Mouse (Mus musculus): ENCODE measurements around the gene Cldn24. TPM values are rescaled to one million over a fixed set of nuclear protein-coding genes. Genes with fewer than 3 reads are reported as not detected.
A peak's percentile ranks its signal among the peaks of the same experiment; 100 is the strongest.

The Cldn24 gene
- polyA plus RNA-seq (2015; fragmentation: Nextera tagmentation; extraction: Ambion mirVana), result not detected in 2 replicates

DNA sequence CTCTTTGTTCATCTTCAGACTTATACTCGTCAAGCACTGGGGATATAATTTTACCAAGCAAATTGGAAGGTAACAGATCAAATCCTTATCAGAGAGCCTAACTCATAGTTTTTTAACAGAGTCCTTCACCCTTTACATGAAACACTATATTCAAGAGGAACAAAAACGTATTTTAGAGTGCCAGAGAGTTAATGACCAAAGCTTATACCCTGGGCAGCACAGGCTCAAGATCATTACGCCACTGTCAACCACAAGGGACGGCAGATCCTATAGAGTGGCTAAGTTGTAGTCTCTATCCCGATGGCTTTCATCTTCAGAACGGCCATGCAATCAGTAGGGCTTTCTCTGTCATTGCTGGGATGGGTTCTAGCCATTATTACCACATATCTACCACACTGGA, at the start of gene Cldn24:
Gene Cldn24 (plus strand): TSS at position 301 of the 400 bp plus-strand sequence.
- WGBS, result 79% methylated on average over 6 of the region's 6 CpGs

DNA sequence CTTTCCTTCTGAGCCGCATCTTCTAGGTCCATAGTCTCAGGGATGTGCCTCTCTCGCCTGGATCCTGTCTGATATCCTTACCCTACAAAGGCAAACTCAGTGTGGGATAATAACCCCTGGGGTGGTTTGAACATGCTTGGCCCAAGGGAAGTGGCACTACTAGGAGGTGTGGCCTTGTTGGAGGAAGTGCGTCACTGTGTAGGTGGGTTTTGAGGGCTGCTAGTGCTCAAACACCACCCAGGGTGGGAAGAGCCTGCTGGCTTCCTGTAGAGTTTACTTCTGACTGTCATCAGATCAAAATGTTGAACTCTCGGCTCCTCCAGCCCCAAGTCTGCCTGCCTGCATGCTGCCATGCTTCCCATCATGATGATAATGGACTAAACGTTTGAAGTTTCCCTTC, 49.0 kb upstream of the Cldn24 start:
- Histone ChIP-seq H3K4me3 (replicated peaks) (no peak overlapping the region), H3K9ac (no peak overlapping the region), H3K36me3 (no peaks in the 10 kb centered on the region), H3K27me3 (no peaks in the 10 kb centered on the region), H3K9me3 (replicated peaks) (no peaks in the 10 kb centered on the region), H3K4me2 (no peak overlapping the region), H3K27ac (no peak overlapping the region), H3K4me1 (peaks cover 8% of the 10 kb centered on the region; the same call in 1 of the 2 replicates)
- 93% methylated on average over 5 of the region's 5 CpGs for whole genome bisulfite sequencing
- no peak for ATAC-seq (replicated peaks; ENCODE audit: low FRiP score)

More for the DNA sequence above, at the start of gene Cldn24:
- Histone ChIP-seq H3K36me3 (no peaks in the 10 kb centered on the region), H3K4me1 (no peaks in the 10 kb centered on the region), H3K9ac (no peak within 1 kb of the TSS), H3K4me3 (replicated peaks) (no peak within 1 kb of the TSS), H3K4me2 (no peak within 1 kb of the TSS), H3K9me3 (replicated peaks) (no peaks in the 10 kb centered on the region), H3K27me3 (no peaks in the 10 kb centered on the region), H3K27ac (no peak within 1 kb of the TSS)
- no peak for ATAC-seq (replicated peaks; ENCODE audit: low FRiP score)

DNA sequence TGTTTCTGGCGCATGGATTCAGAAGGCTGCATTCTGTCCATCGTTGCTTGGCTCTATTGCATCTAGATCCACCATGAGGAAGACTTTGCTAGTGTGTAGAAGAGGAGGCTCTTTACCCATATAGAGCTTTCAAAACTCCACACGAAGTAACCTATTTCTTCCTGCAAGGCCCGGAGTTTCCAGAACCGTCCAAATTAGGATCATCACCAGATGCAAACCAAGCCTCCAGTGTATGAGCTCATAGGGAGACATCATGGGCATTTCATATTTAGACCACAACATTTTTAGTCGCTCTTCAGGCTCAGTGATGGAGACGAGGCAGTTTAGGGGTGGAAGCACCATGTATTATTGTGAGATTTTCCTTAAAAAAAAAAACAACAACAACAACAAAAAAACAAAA, 44.5 kb upstream of the Cldn24 start:
- 90% methylated on average over 7 of the region's 7 CpGs for whole genome bisulfite sequencing
- Histone ChIP-seq H3K4me3 (replicated peaks) (no peak overlapping the region), H3K9ac (no peak overlapping the region), H3K27me3 (no peaks in the 10 kb centered on the region), H3K4me1 (no peaks in the 10 kb centered on the region), H3K4me2 (no peak overlapping the region), H3K27ac (no peak overlapping the region), H3K36me3 (no peaks in the 10 kb centered on the region), H3K9me3 (replicated peaks) (no peaks in the 10 kb centered on the region)
- ATAC-seq (replicated peaks; ENCODE audit: low FRiP score), result no peak

DNA sequence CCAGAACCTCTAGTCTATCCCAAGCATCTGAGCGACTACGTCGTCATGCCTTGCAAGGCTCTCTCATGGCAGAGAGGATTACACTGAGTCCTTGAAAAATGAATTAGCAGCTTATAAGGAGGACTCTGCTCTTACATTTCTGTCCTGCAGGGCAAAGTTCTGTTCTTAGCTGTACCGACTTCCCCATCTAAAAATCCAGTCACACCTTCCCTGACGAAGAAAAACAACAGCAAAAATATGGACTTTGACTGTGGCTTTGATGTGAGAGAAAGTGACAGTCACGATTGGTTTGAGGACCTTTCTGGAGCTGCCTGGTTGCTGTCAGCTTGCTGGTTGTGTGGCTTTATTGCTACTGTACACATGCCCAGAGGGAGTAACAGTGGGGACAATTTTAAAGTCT, 42.4 kb upstream of the Cldn24 start:
- Histone ChIP-seq H3K27ac (no peak overlapping the region), H3K9me3 (replicated peaks) (no peaks in the 10 kb centered on the region), H3K4me2 (no peak overlapping the region), H3K4me1 (no peaks in the 10 kb centered on the region), H3K4me3 (replicated peaks) (no peak overlapping the region), H3K36me3 (no peaks in the 10 kb centered on the region), H3K9ac (no peak overlapping the region), H3K27me3 (no peaks in the 10 kb centered on the region)
- 71% methylated on average over 6 of the region's 6 CpGs for WGBS
- ATAC-seq (replicated peaks; ENCODE audit: low FRiP score), result no peak

DNA sequence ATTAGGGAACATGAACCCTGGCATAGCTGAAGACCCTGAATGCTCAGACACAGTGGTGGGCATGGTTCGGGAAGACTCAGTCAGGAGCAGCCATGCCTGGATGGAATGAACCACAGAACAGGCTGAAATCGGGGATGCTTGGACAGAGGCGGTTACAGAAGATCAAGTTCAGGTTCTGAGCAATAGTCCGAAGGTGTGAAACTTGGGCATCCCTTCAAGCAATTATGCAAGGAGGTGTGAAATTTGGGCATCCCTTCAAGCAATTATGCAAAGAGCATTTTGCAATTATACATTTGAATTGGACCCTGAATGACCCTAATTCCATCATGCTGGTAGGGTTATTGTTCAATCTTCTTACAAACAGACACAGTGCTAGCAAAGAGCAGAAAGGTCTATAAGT, 40.1 kb upstream of the Cldn24 start:
- Histone ChIP-seq H3K27me3 (no peaks in the 10 kb centered on the region), H3K4me2 (no peak overlapping the region), H3K4me1 (no peaks in the 10 kb centered on the region), H3K27ac (no peak overlapping the region), H3K9me3 (replicated peaks) (no peaks in the 10 kb centered on the region), H3K4me3 (replicated peaks) (no peak overlapping the region), H3K9ac (no peak overlapping the region), H3K36me3 (no peaks in the 10 kb centered on the region)
- ATAC-seq (replicated peaks; ENCODE audit: low FRiP score), result no peak
- 88% methylated on average over 4 of the region's 4 CpGs for WGBS

DNA sequence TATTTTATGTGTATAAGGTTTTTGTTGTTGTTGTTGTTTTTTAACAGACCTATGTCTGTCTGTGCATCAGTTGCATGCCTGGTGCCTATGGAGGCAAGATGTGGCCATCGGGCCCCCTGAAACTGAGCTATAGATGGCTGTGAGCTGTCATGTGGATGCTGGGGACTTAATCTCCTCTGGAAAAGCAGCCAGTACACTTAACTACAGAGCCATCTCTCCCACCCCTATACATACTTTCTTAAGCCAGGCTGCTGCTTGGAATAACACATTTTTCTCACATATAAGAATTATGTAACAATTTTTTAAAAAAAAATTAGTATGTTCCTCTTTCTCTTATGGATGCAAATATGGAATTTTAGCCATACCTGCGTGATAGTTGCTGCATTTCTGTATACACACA, 38.4 kb upstream of the Cldn24 start:
- Histone ChIP-seq H3K4me1 (no peaks in the 10 kb centered on the region), H3K27me3 (no peaks in the 10 kb centered on the region), H3K9ac (no peak overlapping the region), H3K27ac (no peak overlapping the region), H3K36me3 (no peaks in the 10 kb centered on the region), H3K4me3 (replicated peaks) (no peak overlapping the region), H3K9me3 (replicated peaks) (no peaks in the 10 kb centered on the region), H3K4me2 (no peak overlapping the region)
- no peak for ATAC-seq (replicated peaks; ENCODE audit: low FRiP score)
- WGBS, result 96% methylated on average over 2 of the region's 2 CpGs

DNA sequence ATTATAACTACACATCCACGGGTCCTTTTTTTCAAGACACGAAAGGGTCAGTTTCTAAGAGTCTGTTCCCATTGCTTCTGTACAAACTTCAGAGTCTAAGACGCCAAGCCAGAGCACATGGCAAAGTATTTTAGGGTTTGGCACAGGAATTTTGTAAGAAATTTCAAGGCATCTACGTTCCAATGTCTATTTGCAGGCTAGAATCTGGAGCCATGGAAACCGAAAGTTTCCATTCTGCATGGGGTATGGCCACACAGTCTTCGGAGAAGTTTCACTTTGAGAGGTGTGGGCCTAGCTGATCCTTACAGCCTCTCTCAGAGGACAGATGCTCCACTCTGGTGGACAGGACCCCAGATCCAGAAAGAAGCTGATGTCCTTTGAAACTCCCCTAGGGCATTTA, 38.0 kb upstream of the Cldn24 start:
- H3K4me1 ChIP-seq, result no peaks in the 10 kb centered on the region
- no peaks in the 10 kb centered on the region for H3K36me3 ChIP-seq
- H3K27me3 ChIP-seq, result no peaks in the 10 kb centered on the region
- no peak overlapping the region for H3K4me2 ChIP-seq
- H3K4me3 ChIP-seq (replicated peaks), result no peak overlapping the region
- 92% methylated on average over 6 of the region's 6 CpGs for WGBS
- ATAC-seq (replicated peaks; ENCODE audit: low FRiP score), result no peak
- H3K9ac ChIP-seq, result no peak overlapping the region
- no peak overlapping the region for H3K27ac ChIP-seq
- no peaks in the 10 kb centered on the region for H3K9me3 ChIP-seq (replicated peaks)

DNA sequence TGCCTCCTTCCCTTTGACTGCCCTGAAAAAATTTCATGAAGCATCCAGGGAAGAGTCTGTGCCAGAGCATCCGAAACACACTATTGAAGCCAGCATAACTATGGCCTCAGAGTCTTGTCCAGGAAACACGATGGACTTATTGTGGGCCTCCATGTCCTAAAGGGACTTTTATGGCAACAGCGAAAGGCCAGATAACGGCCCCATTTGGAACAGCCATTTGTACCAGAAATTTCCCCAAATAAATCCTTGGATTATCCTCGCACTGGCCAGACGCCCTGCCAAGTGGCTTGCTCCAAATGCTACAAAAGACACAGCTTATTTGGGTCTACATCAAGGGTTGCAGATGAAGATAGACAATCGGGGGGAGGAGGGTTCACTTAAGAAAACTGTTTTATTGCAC, 37.5 kb upstream of the Cldn24 start:
- H3K9ac ChIP-seq, result no peak overlapping the region
- H3K4me3 ChIP-seq (replicated peaks), result no peak overlapping the region
- no peak overlapping the region for H3K27ac ChIP-seq
- no peaks in the 10 kb centered on the region for H3K9me3 ChIP-seq (replicated peaks)
- H3K36me3 ChIP-seq, result no peaks in the 10 kb centered on the region
- H3K27me3 ChIP-seq, result no peaks in the 10 kb centered on the region
- 73% methylated on average over 7 of the region's 7 CpGs for WGBS
- no peak for ATAC-seq (replicated peaks; ENCODE audit: low FRiP score)
- H3K4me2 ChIP-seq, result no peak overlapping the region
- H3K4me1 ChIP-seq, result no peaks in the 10 kb centered on the region

DNA sequence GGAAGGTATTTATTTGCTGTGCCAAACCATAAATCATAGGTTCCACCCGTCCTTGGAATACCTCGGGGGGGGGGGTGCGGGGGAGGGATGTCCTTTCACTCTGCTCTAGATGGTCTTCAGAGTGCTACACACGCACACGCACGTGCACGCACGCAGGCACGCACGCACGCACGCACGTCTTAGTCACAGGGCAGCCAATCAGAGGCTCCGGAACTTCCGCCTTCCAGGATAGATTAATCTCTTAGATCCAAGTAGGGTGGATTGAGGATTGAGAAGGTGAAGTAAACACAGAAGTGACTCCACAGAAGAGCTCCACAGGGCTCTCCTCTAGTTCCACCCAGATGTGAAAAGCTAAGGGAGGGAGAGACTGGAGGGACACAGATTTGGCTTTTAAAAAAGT, 35.6 kb upstream of the Cldn24 start:
- no peak overlapping the region for H3K27ac ChIP-seq
- H3K9ac ChIP-seq, result no peak overlapping the region
- no peaks in the 10 kb centered on the region for H3K36me3 ChIP-seq
- ATAC-seq (replicated peaks; ENCODE audit: low FRiP score), result no peak
- no peak overlapping the region for H3K4me2 ChIP-seq
- 84% methylated on average over 15 of the region's 15 CpGs for WGBS
- H3K4me1 ChIP-seq, result no peaks in the 10 kb centered on the region
- no peaks in the 10 kb centered on the region for H3K9me3 ChIP-seq (replicated peaks)
- H3K4me3 ChIP-seq (replicated peaks), result no peak overlapping the region
- H3K27me3 ChIP-seq, result no peaks in the 10 kb centered on the region

DNA sequence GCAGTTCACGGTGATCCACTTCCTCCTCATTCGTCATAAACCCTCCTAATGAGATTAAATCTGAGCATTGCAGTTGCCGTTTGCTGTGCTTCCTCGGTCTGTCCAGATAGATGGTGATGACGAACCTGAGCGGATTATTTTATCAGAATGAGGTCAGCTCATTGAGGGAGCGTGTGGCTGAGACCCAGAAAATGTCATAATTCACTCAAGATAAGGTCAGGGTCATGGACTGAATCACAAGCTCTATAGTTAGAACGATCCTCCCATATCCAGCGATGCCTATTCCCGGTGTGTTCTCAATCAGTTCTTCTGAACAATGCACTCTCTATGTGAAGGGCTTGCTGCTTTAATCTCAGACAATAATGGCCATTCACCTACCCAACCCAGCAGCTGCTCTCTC, 34.2 kb upstream of the Cldn24 start:
- Histone ChIP-seq H3K4me3 (replicated peaks) (no peak overlapping the region), H3K27ac (no peak overlapping the region), H3K4me1 (no peaks in the 10 kb centered on the region), H3K9ac (no peak overlapping the region), H3K36me3 (no peaks in the 10 kb centered on the region), H3K27me3 (no peaks in the 10 kb centered on the region), H3K4me2 (peak overlapping the region; percentile 23; the same call in 1 of the 2 replicates), H3K9me3 (replicated peaks) (no peaks in the 10 kb centered on the region)
- no peak for ATAC-seq (replicated peaks; ENCODE audit: low FRiP score)
- WGBS, result 32% methylated on average over 10 of the region's 10 CpGs

DNA sequence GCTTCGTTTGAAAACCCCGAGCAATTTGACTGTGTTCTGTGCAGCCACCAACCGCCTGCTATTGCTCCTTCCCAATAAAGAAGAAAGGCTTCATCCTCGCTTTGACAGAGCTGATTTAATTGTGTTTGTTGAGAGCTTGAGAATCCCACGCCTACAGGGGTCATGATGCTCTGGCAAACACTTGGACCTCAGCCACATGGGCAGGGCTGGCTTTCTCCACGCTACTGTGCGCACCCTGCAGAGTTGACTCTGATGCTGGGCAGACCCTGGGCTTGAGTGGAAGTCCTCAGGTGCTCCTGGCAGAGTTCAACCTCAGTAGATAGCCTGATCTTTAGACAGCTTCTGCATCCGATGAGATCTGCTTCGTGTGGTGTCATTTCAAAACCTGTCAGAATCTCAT, 30.0 kb upstream of the Cldn24 start:
- Histone ChIP-seq H3K27ac (no peak overlapping the region), H3K4me2 (no peak overlapping the region), H3K4me3 (replicated peaks) (no peak overlapping the region), H3K9me3 (replicated peaks) (peaks cover 3% of the 10 kb centered on the region), H3K27me3 (no peaks in the 10 kb centered on the region), H3K36me3 (no peaks in the 10 kb centered on the region), H3K4me1 (no peaks in the 10 kb centered on the region), H3K9ac (no peak overlapping the region)
- ATAC-seq (replicated peaks; ENCODE audit: low FRiP score), result no peak
- 68% methylated on average over 9 of the region's 9 CpGs for WGBS

DNA sequence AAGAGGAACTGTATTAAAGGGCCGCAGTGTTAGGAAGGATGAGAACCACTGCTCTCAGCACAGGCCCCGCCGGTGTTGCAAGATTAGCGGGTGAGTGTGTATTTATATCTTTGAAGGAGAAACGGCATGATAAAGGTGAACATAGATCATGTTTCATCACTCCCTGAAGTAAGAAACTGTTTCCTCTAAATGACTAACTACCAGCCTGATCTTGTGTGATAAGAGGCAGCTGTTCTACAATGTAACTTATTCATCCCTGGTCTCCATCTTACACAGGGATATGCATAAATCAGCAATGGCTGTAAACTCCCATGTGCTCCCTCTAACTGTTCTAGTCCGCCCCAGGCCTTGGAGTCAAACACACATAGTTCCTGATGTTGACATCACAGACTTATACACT, 22.5 kb upstream of the Cldn24 start:
- Histone ChIP-seq H3K4me2 (no peak overlapping the region), H3K9ac (no peak overlapping the region), H3K4me1 (0 out of 2 replicates have a peak, but pooled peaks cover 4% of the 10 kb centered on the region), H3K9me3 (replicated peaks) (peaks cover 3% of the 10 kb centered on the region; the same call in 1 of the 2 replicates), H3K27me3 (no peaks in the 10 kb centered on the region), H3K36me3 (no peaks in the 10 kb centered on the region), H3K4me3 (replicated peaks) (no peak overlapping the region), H3K27ac (0 out of 2 replicates have a peak overlapping the region, but pooled peaks have one; percentile 4)
- peak; percentile 66 for ATAC-seq (replicated peaks; ENCODE audit: low FRiP score)
- 25% methylated on average over 6 of the region's 6 CpGs for WGBS

DNA sequence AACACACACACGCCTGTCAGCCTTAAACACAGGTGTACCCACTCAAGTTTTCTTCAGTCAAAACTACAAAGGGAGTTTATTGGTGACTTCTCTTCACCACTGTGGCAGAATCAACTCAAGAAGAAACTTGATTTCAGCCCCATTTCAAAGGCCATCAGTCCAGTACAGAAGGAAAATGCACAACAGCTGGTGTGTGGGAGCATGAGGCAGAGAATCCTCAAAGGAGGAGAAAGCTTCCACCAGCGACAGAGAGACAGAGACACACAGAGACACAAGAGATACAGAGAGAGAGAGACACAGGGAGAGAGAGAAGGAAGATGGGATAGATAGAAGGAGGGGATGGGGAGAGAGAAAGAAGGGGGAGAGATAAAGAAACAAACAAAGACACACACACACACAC, 19.6 kb upstream of the Cldn24 start:
- Histone ChIP-seq H3K9ac (no peak overlapping the region), H3K27ac (no peak overlapping the region), H3K4me1 (peaks cover 13% of the 10 kb centered on the region; the same call in 1 of the 2 replicates), H3K27me3 (no peaks in the 10 kb centered on the region), H3K36me3 (no peaks in the 10 kb centered on the region), H3K4me2 (no peak overlapping the region), H3K4me3 (replicated peaks) (no peak overlapping the region), H3K9me3 (replicated peaks) (no peaks in the 10 kb centered on the region)
- no peak for ATAC-seq (replicated peaks; ENCODE audit: low FRiP score)
- 68% methylated on average over 2 of the region's 2 CpGs for WGBS
